Mouse (Mus musculus) bone marrow macrophage, adult 2 months (primary cell): ENCODE measurements around the gene Ptch2. TPM values are rescaled to one million over a fixed set of nuclear protein-coding genes. Genes with fewer than 3 reads are reported as not detected.
A peak's percentile ranks its signal among the peaks of the same experiment; 100 is the strongest.

ENCODE experiments used
- H3K27ac ChIP-seq: 2 replicates; pipeline ENCODE4 v1.5.1; 2012; ENCODE audit warnings: low read depth, low read length; ENCODE audit not compliant: insufficient read depth
- H3K4me1 ChIP-seq: 2 replicates; pipeline ENCODE4 v1.6.1; 2012; ENCODE audit warnings: low read length; ENCODE audit not compliant: control insufficient read depth, insufficient read depth
- H3K4me3 ChIP-seq: 2 replicates; pipeline ENCODE4 v1.5.1; 2012; ENCODE audit warnings: mild to moderate bottlenecking, low read length, moderate library complexity; ENCODE audit not compliant: insufficient read depth
- CTCF ChIP-seq: IDR thresholded peaks from 2 replicates; pipeline ENCODE4 v1.5.1; 2012; ENCODE audit warnings: low read depth, mild to moderate bottlenecking, low read length, moderate library complexity
- POLR2A ChIP-seq: IDR thresholded peaks from 2 replicates; pipeline ENCODE4 v1.6.1; 2012; ENCODE audit warnings: mild to moderate bottlenecking, low read depth, low read length, borderline replicate concordance
- polyA plus RNA-seq: library from polyadenylated mRNA; stranded (reverse); fragments of >200 nt; gene quantifications from 2 replicates; pipeline ENCODE4 v1.2.4, GENCODE M21; 2012; ENCODE audit not compliant: missing spikeins, insufficient read depth, insufficient read length

The Ptch2 gene
- not detected in 2 replicates for polyA plus RNA-seq

DNA sequence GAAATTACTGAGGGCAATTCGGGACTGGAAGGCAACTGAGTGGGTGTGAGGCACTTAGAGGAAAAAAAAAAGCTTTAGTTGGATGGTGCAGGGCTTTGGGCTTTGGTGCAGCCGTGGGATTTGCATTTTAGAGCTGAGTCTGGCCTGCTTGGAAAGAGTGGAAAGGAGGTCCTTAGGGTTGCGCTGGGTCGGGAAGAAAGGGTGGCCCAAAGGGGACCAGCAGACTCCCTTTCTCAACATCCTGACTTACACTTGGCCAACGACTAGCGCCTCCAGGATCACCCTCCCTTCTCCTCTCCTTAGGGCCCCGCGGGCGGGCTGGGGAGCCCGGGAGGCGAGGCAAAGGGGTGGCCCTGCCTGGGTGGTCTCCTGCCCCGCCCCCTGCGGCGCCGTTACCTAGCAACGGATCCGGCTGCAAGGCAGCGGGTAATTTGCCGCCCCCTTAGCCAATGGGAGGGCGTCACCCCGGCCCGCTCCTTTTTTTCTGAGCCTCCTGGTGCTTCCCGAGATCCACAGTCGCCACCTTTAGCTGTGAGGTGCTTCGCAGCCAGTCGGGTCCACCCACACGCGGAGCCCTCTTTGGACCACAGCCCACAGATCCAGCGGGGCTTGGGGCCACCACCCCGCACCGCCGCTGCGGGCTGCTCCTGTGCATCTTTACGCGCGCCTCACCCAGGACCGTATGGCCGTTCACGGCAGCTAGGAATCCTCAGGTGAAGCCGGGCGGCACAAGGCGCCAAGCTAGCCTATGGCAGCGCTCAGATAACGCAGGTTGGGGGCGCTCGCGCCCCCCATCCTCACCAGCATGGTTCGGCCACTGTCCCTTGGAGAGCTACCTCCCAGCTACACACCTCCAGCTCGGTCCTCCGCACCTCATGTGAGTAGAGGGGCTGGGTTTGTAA lies at the start of gene Ptch2:
Ptch2 (plus strand) TSS at position 525 of the 902 bp plus-strand sequence.
- TF ChIP-seq POLR2A (no peak), CTCF (no peak)
- Histone ChIP-seq H3K4me1 (peaks cover 10% of the 10 kb centered on the region), H3K4me3 (peak within 1 kb of the TSS; percentile 48), H3K27ac (no peak within 1 kb of the TSS)

DNA sequence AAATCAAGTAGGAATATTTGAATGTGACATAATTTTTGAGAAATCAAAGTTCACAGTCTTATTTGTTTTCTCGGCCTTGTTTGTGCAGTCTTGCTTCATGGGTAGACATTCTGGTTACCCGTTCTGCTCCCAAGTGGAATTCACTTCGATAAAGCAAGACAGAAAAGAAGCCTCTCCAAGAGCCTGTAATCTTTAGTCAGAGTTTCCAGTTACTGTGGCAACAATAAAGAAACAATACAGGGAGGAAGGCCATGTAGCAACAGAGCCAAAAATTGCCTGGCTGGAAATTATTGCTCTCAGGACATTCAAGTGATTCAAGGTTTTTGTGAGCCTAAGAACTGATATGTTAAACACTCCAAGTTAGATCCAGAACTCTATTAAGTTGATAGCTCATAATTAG lies 47.0 kb upstream of the Ptch2 start:
- TF ChIP-seq POLR2A (no peak), CTCF (no peak)
- Histone ChIP-seq H3K4me1 (peaks cover 7% of the 10 kb centered on the region), H3K4me3 (no peak overlapping the region), H3K27ac (no peak overlapping the region)

DNA sequence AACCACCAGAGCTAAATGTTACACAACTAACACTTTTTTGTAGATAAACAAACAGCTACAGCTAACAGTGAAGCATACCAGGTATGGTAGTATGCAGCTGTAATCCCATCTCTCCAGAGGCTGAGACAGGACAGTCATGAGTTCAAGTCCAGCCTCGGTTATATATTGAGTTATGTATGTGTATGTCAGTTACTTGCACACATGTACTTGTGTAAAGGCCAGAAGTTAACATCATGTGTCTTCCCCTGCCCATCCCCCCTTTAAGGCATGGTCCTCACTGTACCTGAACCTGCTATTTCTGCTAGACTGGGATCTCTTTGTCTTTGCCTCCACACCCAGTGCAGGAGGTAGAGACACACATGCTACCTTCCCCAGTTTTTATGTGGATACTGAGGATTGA lies 46.4 kb upstream of the Ptch2 start:
- Histone ChIP-seq H3K4me3 (no peak overlapping the region), H3K4me1 (peaks cover 7% of the 10 kb centered on the region)
- TF ChIP-seq POLR2A (no peak), CTCF (no peak)

DNA sequence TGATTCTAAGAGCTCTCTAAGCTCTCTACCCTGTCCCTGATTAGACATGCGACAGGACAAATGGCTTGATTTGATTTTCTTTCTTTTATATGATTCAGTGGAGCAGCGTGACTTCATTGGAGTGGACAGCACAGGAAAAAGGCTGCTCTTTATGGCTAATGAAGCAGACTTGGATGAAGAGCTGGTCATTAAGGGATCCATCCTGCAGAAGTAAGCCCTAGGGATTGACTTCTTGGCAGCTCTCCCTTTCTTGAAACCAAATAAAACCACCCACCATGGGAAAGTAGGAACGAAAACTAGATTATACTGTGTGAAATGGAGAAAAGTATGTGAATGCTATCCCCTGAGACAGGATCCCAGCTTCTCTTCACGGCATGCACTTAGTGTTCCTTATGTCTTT lies 43.2 kb upstream of the Ptch2 start:
- no peak overlapping the region for H3K27ac ChIP-seq
- peaks cover 3% of the 10 kb centered on the region; the same call in 1 of the 2 replicates for H3K4me1 ChIP-seq
- H3K4me3 ChIP-seq = no peak overlapping the region
- TF ChIP-seq CTCF (no peak), POLR2A (no peak)

More for the DNA sequence above, 46.4 kb upstream of the Ptch2 start:
- H3K27ac ChIP-seq = no peak overlapping the region

DNA sequence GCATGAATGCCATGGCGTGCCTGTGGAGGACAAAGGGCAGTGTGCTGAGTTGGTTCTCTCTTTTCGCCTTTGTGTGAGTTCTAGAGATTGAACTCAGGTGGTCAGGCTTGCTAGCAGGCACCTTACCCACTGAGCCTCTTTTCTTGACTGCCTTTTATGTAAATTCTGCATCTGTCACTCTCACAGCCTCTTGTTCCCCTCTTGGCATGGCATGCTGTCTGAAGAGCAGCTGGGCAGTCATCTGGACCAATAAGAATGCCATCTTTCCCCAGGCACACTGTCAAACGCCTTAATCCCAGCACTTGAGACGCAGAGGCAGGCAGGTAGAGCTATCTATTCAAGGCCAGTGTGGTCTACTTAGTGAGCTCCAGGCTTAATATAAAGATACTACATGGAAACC lies 41.9 kb upstream of the Ptch2 start:
- no peak overlapping the region for H3K27ac ChIP-seq
- no peak overlapping the region for H3K4me3 ChIP-seq

DNA sequence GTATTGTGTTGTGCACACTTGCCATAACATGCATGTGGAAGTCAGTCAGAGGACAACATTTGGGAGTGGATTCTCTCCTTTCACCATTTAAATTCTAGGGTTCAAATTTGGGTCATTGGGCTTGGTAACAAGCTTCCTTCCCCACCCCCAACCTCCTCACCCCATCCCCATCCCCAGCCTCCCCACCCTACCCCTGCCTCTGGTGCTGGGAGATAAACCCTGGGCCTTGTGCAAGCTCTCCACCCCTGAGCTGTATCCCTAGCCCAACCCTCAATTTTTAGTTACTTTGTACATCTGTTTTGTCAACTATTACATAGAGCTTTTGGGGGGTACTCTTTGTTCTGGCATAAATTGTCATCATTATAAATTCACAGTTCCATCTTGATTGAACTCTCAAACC lies 39.8 kb upstream of the Ptch2 start:
- TF ChIP-seq CTCF (no peak), POLR2A (no peak)
- Histone ChIP-seq H3K4me3 (no peak overlapping the region), H3K4me1 (no peaks in the 10 kb centered on the region), H3K27ac (no peak overlapping the region)

More for the DNA sequence above, 41.9 kb upstream of the Ptch2 start:
- TF ChIP-seq POLR2A (no peak), CTCF (no peak)
- H3K4me1 ChIP-seq = peaks cover under 1% of the 10 kb centered on the region; the same call in 1 of the 2 replicates

DNA sequence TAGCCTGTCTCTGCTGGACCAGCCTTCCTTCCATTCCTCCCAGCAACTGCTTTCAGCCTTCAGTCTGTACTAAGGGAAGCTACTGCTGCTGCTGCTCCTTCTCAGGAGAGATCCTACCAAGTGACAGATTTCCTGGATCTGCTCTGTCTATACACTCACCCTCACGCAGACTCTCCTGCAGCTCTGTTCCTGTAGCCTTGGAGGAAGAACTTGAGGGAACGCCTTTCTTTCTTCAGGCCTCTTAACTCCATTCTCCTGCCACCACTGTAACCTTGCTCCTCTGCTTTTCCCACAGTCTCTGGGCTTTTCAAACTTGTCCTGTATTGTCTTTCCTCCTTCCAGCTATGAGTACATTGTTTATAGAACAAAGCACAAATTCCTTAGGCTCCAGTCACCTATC lies 39.4 kb upstream of the Ptch2 start:
- Histone ChIP-seq H3K4me1 (no peaks in the 10 kb centered on the region), H3K4me3 (no peak overlapping the region), H3K27ac (no peak overlapping the region)
- TF ChIP-seq CTCF = no peak

DNA sequence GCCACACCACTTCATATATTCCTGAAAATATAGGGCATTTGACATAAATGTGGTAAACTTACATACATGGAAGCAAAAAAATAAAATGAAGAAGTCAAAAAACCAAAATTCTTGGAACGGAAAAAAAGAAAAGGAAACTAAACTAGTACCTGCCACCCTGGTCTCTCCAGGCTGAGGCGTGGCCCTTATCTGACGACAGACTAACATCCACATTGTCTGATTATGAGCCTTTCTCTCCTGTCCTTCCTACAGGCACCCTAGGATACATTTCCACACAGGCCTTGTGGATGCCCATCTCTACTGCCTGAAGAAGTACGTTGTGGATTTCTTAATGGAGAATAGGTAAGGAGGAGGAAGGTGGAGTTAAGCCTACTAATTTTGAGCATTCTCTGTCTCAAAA lies 37.4 kb upstream of the Ptch2 start:
- Histone ChIP-seq H3K27ac (no peak overlapping the region), H3K4me3 (no peak overlapping the region), H3K4me1 (no peaks in the 10 kb centered on the region)
- TF ChIP-seq CTCF = no peak
- TF ChIP-seq POLR2A = no peak

DNA sequence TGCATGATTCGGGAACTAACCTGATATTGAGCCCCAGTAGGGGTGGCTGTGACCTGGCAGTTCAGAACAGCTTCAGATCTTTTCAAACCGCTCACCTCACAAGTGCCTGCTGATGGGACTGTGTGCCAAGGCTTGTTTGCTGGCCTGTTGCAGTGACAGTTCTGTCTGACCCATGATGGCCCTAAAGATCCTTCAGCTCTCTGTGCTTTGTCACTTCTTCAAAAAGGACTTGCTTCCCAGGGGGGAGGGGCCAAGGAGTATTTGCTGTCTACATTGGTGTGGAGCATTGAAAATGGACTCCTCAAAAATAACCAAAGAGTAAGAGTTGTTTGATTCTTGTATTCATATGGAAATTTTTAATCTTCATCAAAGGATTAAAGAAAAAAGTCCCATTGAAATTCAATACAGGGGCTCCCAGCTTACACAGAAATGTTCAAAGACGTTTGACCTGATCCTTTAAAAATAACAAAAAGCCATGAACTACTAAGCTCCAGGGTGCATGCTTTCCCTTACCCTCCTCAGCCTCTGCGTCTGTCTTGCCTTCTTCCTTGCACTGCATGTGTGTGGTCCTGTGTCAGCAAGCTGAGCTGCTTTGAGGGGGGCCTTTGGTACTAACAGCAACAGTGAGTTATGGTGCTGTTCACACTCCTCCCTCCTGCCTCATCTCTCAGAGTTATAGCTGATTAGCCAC lies 33.0 kb upstream of the Ptch2 start:
- Histone ChIP-seq H3K27ac (no peak overlapping the region), H3K4me3 (no peak overlapping the region), H3K4me1 (no peaks in the 10 kb centered on the region)
- TF ChIP-seq POLR2A = no peak
- TF ChIP-seq CTCF = no peak

DNA sequence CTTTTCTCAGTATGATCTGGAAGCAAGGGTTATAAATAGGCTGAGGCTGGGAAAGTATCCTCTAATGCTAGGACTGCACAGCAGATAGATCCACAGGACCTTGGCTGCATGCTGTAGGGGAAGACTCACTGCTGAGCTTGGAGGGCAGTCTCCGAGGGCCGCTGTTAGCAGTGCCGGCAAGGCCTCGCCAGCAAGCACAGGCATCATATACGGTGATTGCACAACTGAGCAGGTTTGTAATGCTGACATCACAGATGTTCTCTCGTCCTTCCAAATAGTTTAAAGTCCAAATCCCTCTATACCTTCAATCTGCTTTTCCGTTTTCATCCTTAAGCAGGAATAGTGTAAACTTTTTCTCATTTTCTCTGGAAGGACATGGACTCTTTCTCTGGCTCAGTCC lies 27.8 kb upstream of the Ptch2 start:
- H3K4me3 ChIP-seq = no peak overlapping the region
- no peak for TF ChIP-seq POLR2A
- TF ChIP-seq CTCF = no peak
- no peak overlapping the region for H3K27ac ChIP-seq

More for the DNA sequence above, 27.8 kb upstream of the Ptch2 start:
- peaks cover 6% of the 10 kb centered on the region for H3K4me1 ChIP-seq
